Mouse (Mus musculus) ovary, postnatal 10 days (tissue): Measurements from ENCODE around the gene Lhfp.
A peak's percentile ranks its signal among the peaks of the same experiment; 100 is the strongest.
"Not testable (repeated sequence)": the region's sequence is repeated elsewhere in the genome, so short reads cannot be mapped to it uniquely, and the experiment has no call there.

Experiments
- DNase-seq: peaks from one replicate; pipeline ENCODE4 v3.0.0; 2022; ENCODE audit warnings: low spot score

Gene Lhfp

DNA sequence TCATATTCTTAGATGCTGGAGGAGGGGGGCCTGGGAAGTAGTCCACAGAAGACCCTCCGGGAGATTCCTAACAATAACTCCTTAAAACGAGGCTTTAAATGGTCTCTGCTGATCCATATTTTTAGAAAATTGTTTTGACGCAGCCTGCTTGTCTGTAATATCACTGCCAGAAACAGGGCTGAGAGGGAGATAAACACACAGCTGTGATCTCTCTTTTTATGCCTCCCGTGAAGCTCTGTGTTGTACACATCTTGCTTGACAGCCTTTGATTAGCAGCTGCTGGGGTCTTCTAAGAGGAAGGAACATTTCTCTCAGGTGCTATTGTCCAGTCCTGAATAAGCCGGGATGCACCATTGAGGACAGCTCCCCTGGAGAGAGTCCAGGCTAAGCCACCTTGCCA, 176.4 kb downstream of the Lhfp start:
- DNase-seq, result no peak

DNA sequence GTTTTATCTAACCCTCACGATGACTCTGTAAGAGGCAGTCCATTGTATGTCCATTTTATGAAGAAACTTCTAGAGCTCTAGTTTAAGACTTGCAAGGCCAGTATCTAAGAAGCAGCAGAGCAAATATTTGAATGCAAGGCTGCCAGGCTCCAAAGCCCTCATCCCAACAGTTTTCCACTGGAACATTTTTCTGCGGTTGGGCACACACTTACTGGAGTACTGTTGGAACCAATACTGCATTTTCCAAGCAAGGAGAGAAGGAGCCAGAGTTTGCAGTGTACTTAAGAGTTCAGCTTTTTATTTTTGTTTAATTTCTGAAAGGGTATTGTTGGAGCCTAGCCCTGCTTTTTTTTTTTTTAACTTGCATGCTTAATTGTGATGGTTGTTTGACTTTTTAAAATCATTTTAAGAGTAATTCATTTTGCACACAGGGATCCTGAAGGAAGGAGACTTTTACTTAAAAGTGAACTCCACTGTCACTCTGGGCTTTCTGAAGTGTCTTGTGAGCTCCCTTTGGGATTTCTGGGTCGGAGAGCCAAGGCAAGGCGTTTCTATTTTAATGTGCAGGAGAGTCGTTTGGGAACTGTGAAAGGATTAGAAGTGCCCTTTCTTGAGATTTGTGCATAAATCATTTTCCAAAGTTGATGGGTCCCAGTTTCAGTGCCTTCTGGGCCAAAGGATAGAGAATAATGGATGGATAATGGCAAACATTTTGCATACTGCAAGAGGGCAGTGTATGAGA, 180.4 kb downstream of the Lhfp start:
- DNase-seq, result no peak

DNA sequence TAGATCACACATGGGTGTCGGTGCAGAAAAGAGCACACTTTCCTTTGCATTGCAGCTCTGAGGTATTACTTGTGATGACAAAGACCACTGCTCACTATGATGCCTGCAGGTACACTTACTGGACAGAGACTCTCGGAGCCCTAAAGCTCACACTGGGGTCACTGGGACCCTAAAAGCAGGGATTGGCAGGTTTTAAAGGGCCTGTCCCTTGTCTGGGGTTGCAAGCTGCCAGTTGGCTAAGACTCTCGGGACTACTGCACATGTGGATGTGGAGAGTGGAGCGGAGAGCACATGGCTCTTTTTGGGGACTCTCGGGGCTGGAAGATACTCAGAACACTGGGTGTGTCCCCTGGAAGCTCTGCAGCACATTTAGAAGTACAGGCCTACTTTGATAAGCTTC, 182.8 kb downstream of the Lhfp start:
- no peak for DNase-seq

DNA sequence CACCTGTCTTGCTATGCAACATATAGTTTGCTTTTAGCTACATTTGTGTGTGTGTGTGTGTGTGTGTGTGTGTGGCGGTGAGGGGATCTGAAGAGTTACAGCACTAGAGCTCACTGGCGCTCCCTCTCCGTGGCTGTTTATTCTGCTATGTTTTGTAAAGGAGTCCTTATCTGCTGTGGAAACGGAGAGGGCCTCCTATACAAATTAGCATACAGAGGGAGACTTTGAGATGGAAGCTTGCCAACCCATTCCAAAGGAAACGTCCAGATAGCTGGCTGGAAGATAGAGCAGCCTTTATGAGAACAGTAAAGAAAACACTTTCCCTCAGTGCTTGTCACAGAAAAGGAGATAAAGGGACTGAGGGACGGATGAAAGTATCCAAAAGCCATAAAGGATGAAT, 184.4 kb downstream of the Lhfp start:
- DNase-seq, result no peak

DNA sequence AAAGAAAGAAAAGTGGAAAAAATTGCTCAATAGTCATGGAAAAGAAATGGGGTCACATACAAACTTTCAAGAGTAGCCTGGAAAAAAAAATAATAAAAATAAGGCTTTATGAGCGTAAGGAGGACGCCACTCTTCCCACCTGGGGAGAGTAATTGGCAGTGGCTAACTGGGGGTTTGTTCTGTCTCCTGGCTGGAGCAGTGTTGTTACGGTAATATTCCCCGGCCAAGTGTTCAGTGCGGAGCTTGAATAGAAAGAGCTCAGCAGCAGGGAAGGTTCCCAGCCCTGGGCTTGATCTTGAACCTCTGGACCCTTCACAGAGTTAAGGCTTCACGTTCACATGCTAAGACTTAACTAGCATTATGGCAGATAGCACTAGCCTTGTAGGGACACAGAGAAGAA, 184.9 kb downstream of the Lhfp start:
- no peak for DNase-seq

DNA sequence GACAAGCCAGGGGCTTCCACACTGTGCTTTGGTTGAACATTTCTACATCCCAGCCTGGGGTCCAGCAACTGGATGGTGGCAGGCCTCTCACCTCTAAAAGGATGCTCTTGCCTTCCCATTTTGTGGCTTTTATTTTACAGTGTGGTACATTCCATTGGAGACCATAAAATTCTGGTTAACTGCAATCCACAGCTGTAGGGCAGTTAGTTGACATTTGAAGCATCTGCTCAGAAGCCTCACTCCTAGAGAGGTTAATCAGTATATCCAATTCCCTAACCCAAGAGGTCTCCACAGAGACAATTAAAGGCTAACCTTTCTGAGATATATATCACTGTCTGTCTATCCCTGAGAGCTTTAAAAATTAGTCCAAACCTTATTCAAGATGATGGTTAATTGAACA, 186.5 kb downstream of the Lhfp start:
- no peak for DNase-seq

DNA sequence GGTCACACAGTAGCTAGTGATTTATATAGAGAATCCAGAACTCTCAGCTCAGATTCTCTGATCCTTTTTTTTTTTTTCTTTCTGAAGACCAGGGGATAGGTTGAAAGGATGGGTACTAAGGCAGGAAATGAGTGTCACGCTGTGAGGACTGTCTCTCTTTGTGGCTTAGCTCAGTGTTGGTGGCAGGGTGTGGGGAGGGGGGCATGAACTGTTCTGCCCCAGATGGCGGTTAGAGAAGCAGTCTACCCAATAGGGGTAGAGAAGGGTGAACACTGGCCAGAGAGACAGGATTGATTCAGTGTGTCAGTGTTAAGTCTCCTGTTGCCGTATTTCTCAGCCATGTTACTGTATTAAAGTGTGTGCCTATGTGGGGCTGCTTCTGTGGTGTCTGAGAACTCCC, 189.2 kb downstream of the Lhfp start:
- DNase-seq, result no peak

DNA sequence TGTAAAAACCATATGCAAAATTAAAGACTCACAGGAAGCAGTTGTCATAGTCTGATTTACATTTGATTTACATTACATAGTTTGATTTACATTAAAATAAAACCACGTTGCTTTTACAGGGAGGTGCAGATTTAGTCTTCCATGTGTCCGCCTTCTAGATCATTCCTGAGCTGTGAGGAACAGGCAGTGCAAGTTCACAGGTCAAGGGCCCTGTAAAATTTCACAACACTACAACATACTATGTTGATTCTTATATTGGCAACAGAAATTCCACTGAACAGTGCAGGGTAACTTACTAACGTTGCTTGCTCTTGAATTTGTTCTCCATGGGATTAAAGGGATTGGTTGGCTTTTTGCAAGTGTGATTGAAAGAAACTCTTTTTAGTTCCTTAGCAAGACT, 189.8 kb downstream of the Lhfp start:
- DNase-seq, result no peak

DNA sequence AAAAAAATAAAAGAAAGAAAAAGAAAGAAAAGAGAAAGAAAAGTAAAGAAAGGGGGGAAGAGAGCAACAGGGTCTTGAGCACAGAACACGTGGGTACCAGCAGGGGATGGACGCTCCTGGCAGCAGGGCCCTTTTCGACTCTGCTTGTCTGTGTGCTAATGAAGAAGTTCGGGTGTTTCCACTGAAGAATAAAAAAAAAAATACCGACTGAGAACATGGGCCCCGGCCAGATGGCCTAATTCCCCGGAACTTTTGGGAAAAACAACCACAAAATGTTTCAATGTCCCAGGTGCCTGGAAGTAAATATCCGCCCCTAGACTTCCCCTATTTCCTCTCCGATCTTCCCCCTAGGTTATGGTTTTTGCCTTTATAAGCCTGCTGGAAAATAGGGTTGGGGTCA, 191.1 kb downstream of the Lhfp start:
- not testable (repeated sequence) for DNase-seq

DNA sequence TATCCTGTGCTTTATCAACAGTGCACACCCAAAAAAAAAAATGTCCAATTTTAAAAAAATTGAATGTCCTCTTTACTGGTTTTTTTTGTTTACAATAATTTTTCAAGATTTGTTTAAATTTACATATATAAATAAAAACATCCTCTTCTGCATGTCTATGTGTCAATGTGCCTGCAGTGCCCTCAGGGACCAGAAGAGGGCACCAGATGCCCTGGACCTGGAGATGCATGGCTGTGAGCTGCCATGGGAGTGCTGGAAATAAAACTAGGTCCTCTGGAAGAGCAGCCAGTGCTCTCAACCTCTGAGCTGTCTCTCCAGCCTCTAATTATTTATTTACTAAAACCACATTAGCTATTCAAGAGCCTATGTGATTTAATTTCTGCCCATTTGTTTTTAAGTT, 193.4 kb downstream of the Lhfp start:
- no peak for DNase-seq

DNA sequence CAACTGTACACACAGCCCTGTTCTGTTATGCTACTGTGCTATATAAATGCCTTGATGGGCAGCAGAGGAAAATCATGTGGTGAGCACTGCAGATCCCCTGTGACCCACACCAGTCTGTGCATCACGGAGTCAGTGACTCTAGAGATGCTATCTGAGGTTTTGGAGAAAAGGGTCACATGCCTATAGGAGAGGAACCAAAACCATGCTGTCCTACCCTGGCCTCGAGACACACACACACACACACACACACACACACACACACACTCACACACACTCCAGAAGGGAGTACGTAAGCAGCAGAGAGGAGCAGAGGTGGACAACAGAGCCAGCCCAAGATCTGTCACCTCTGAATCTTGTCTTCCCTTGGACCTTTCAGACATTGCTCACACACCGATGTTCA, 195.1 kb downstream of the Lhfp start:
- no peak for DNase-seq

DNA sequence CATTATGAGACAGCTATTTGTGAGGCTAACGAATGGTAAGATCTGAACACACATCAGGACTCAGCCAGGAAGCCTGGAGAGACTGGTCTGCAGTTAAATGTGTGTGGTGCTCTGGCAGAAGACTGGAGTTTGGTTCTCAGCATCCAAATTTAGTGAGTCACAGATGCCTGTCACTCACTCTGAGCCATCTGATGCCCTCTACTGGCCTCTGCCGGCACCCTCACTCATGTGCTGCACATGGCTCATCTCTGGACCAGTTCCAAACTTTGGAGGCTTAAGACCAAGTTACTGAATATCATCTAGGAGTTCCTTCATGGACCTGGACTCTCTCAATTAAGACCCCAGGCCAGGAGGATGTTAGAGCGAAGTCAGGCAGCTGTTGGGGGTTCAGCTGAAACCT, 198.8 kb downstream of the Lhfp start:
- no peak for DNase-seq

DNA sequence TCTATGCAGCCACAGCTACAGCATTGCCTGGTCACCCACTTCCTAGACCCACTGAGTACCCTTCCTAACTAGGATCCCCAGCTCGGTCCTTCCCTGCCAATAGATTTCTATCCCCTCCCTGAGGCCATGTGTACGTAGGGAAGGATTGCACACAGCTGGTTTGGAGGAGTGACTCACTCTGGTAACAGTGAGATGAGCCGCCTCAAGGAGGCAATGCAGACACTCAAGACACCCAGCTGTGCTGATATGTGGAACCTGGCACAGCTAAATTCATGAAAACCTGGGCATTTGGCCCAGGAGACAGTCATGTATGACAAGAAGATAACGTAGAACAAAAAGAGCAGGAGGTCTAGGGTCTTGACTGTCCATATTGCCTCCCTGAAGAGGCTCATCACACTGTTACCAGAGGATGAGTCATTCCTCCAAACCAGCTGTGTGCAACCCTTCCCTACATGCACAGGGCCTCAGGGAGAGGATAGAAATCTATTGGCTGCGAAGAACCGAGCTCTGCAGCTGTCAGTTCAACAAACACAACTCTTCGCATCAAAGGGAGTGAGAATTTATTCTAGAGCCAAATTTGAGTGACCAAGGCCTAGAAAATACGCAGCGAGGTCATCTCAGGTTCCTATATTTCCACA, 204.4 kb downstream of the Lhfp start:
- DNase-seq, result no peak

DNA sequence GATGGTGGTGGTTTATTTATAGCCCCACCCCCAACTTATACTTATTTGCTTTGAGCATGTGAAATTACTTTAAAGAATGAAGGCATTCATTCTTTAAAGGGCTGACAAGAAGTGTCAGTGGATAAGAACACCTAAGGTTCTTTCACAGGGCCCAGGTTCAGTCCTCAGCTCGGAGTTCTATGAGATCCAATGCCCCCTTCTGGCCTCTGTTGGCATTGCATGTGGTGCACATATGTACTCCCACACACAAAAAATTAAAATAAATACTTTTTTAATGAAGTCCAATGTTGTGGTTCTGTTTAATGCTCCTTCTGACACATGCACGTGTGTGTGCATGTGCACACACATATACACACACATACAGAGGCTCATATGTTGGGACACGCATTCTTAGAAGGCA, 205.8 kb downstream of the Lhfp start:
- DNase-seq, result no peak

DNA sequence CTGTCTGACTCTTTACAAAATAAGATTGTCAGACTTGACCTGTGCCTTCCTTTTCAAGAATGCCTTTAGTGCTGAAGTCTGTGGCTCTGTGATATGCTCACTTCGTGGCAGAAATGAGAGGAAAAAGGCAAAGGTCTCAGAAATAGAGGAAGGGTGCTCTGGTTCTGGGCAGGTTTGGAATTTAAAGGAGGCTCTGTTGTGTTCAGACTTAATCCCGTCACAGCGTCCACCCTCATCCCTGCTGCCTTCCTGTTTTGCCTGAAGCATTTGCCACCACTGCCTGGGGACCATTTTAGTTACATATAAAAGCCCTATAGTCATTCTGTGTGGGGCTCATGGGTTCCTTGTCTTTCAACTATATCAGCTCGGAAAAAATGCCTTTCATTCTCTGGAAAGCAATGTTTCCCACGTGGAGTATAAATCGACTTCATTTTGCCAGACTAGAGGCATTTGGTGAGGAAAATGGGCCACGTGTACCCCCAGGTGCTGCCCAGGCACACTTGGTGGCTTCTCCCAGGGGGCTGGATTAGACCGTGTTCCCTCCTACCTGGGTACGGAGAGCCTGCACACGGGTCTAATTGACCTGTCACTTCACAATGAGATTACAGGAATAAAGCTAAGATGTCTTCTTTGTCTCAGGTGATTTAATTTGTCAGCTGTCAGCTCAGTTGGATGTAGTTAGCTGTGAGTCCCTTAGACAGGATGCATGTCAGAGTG, 207.0 kb downstream of the Lhfp start:
- no peak for DNase-seq

DNA sequence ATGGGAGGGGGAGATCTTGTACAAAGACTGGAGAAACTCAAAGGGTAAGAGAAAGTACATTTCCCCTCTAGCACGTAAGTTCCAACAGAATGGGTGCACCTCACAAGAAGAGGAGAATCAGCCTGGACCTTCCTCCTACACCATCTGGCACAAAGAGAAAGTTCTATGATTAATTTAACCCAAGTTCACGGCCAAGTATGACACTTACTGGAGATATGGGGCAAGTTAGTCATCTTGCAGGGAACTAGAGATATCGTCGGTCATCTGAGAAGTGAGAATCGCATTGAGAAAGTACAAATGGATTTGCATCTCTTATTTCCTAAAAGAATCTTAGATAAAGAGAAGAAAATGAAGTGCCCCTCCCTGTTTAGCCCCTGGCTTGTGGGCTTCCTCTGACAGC, 211.2 kb downstream of the Lhfp start:
- no peak for DNase-seq

DNA sequence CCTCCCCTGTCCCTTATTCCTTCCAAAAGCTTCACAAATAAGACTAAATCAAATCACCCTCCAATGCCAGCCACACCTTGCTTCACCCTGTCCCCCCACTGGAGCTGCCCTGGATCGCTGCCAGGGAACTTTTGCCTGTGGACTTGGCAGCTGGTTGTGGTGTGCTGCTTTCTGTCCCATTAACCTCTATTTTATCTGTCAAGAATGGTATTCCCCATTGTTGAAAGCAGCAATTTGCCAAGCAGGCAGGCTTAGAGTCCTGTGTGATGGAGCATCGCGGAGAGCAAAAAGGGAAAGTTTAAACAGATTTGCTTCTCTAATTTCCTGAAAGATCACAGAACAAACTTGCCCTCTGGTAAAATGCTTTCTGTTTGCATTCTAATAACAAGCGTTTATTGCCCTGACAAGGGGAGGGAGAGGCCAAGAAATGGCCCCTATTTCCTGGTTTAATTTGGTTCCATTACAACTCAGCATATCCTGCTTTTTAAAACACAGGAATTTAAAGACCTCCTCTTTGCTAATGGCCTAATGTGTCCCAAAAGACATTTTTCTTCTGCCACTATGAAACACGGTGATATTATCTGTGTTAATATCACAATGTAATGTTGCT, 212.0 kb downstream of the Lhfp start:
- DNase-seq, result peak; percentile 34

DNA sequence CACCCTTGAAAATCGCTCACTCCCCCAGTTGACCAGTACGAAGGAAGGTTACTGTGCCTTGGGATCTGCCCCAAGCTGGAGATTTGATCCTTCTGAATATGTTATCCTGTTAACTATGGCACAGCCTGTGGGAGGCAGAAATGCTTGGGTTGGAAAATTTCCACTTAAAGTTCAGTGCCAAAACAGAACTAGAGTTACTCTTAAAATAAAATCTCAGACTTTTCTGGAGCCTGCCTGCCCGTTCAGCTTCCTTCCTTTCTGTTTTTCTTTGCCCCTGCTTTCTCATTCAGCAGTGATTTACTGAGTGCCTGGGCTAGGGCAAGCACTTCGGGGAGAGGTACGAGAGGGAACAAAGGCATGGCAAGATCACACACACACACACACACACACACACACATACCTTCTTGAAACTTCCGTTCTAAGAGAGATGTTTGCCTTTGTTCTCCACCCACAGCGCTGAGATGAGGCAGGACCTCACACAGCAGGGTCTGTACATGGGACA, 217.4 kb downstream of the Lhfp start:
- DNase-seq, result no peak

DNA sequence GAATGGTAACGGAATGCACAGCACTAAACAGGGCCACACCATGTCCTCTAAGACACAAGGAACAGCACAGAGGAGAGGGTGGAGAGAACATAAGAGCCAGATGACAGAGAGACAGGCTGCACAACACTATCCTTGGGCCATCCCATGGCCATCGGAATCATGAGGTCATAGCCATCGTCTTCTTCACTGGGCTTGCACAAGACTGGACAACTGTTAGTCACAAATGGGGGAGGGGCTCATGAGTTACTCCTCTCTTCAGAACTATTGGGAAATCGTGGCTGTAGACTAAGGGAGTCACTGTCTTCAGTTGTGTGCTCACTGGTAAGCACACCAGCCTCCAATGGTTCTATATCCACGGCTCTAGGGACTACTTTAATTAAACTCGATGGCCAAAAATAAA, 224.8 kb downstream of the Lhfp start:
- no peak for DNase-seq

DNA sequence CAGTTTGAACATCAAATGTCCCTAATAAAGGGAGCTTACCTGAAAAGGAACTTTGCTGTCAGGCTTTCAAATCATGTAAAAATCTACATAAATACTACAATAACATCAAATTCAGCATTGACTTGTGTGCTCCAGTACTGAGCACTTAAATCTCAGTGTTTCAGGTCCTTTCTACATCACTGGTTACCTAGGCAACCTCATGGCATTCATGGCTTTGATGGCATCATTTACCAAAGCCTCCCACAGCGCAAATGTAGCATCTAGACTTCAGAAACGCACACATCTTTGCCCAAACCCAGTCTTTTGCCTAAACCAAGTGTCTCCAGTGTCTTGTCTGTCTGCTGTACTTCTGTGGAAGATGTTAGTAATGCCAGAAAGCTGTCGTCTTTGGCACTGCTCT, 225.7 kb downstream of the Lhfp start:
- no peak for DNase-seq

DNA sequence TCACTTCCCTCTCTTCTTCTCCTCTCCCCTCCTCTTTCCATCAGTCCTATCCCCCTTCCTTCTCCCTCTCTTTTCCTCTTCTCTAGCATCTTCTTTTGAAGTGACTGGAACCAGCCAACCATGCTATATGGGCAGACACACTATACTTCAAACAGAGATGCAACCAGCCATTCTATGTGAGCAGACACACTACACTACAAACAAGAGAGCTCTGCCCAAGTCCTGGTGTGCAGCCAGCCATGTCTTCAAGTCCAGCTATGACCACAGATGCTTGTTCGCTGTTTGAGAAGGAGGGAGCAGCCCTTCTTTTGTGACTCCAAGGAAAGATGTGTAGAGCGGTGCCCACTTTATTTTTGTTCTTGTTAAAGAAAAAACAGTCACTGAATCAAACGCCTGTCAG, 231.9 kb downstream of the Lhfp start:
- no peak for DNase-seq

DNA sequence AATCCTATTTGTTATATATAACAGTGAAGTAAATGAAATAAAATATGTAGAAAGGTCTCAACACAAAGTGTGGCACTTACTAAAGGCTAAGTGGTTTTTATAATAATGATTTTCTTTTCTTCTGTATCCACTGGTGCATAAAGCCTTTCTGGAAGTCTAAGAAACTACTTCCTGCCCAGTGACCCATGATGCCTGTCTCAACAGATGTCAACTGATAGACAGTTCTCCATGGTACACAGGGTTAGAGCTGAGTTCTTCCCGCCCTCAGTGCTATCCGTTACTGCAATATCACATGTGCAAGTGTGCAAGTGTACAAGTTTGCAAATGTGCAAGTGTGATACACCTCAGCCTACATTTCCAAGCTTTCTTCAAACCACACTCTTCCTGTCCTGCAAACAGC, 236.7 kb downstream of the Lhfp start:
- no peak for DNase-seq

DNA sequence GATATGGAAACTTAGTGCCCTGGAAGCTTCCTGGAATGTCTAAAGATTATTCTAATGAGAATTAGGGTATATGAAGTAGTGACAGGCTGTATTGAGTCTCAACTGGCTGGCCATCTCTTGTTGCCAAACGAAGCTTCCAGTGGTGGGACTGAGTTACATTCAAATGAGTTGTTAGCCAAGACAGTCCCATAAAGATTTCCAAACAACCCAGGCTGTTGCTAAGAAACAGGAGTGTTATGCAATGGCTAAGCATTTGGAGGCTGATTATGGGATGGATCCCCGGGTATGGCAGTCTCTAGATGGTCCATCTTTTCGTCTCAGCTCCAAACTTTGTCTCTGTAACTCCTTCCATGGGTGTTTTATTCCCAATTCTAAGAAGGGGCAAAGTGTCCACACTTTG, 240.7 kb downstream of the Lhfp start:
- not testable (repeated sequence) for DNase-seq
